Mouse (Mus musculus): ENCODE results near the gene Ssbp4. TPM values are rescaled to one million over a fixed set of nuclear protein-coding genes. Genes with fewer than 3 reads are reported as not detected.

Gene Ssbp4
- polyA plus RNA-seq, 1 experiment = 193 TPM

GRCm38 (mm10) chr8:70549412-70550184 lies 59.1 kb downstream of the Ssbp4 start:
- peaks cover 8% of the 10 kb centered on the region for H3K36me3 ChIP-seq (ENCODE audit: control insufficient read depth, insufficient read depth)
- TF ChIP-seq MYOG (IDR thresholded peaks at IDR 0.05; ENCODE audit: control insufficient read depth, extremely low read depth, insufficient read length) (no peak), MYOD1 (IDR thresholded peaks at IDR 0.05; ENCODE audit: control insufficient read depth, insufficient read length, low read depth) (no peak), CTCF (IDR thresholded peaks at IDR 0.05; ENCODE audit: control insufficient read depth, insufficient read depth, insufficient read length) (no peak)
- H3K79me3 ChIP-seq (ENCODE audit: low read depth) = peaks cover 81% of the 10 kb centered on the region
- no peak overlapping the region for H3K4me3 ChIP-seq (ENCODE audit: insufficient read depth, poor library complexity, severe bottlenecking)
- H3K79me2 ChIP-seq (ENCODE audit: control insufficient read depth, insufficient read depth) = peaks cover 100% of the 10 kb centered on the region
- H3ac ChIP-seq (ENCODE audit: control insufficient read depth, insufficient read length, low read depth) = no peak overlapping the region
- no peaks in the 10 kb centered on the region for H3K27me3 ChIP-seq (ENCODE audit: control insufficient read depth, insufficient read depth, insufficient read length)

DNA sequence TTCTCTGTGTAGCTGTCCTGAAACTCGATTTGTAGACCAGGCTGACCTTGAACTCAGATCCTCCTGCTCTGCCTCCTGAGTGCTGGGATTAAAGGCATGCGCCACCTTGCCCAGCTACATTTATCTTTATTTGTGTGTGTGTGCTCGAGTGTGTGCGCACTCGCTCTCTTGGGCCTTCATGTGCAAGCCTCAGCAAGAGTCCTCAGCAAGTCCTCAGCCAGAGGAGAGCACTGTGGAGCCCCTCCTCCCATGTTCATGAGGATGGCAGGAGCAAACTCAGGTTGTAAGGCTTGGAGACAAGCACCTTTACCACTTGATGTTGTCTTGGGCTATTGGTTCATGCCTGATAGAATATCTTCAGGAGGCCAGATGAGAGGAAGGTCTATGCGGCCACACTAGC lies 60.9 kb downstream of the Ssbp4 start:
- Histone ChIP-seq H3ac (ENCODE audit: control insufficient read depth, insufficient read length, low read depth) (no peak overlapping the region), H3K36me3 (ENCODE audit: control insufficient read depth, insufficient read depth) (peaks cover 8% of the 10 kb centered on the region), H3K4me3 (ENCODE audit: insufficient read depth, poor library complexity, severe bottlenecking) (no peak overlapping the region), H3K79me2 (ENCODE audit: control insufficient read depth, insufficient read depth) (peaks cover 100% of the 10 kb centered on the region), H3K79me3 (ENCODE audit: low read depth) (peaks cover 84% of the 10 kb centered on the region), H3K27me3 (ENCODE audit: control insufficient read depth, insufficient read depth, insufficient read length) (no peaks in the 10 kb centered on the region)
- TF ChIP-seq USF1 (IDR thresholded peaks at IDR 0.05; ENCODE audit: low read depth) (no peak), FOSL1 (IDR thresholded peaks at IDR 0.05; ENCODE audit: insufficient read depth, low read length, poor library complexity, severe bottlenecking) (no peak), MYOD1 (IDR thresholded peaks at IDR 0.05; ENCODE audit: control insufficient read depth, insufficient read length, low read depth) (no peak), MYOG (IDR thresholded peaks at IDR 0.05; ENCODE audit: control insufficient read depth, extremely low read depth, insufficient read length) (no peak), CEBPB (IDR thresholded peaks at IDR 0.05; ENCODE audit: low read depth) (no peak), MAX (IDR thresholded peaks at IDR 0.05) (no peak), CTCF (IDR thresholded peaks at IDR 0.05; ENCODE audit: control insufficient read depth, insufficient read depth, insufficient read length) (no peak)

Other genes starting within 250 kb of the Ssbp4 start
- 0.20 TPM for gene Comp, start 235.3 kb downstream of the Ssbp4 start, polyA plus RNA-seq (2012; fragmentation: generic; extraction: Trizol)
- 11.7 TPM for gene Crtc1, start 169.3 kb downstream of the Ssbp4 start, polyA plus RNA-seq (2012; fragmentation: generic; extraction: Trizol)
- 34.4 TPM for gene Klhl26, start 131.9 kb downstream of the Ssbp4 start, polyA plus RNA-seq (2012; fragmentation: generic; extraction: Trizol)
- gene Tmem59l, start 121.5 kb downstream of the Ssbp4 start, polyA plus RNA-seq (2012; fragmentation: generic; extraction: Trizol) = 0.36 TPM
- 294 TPM for gene Crlf1, start 115.7 kb downstream of the Ssbp4 start, polyA plus RNA-seq (2012; fragmentation: generic; extraction: Trizol)
- 199 TPM for gene Rex1bd, start 102.1 kb downstream of the Ssbp4 start, polyA plus RNA-seq (2012; fragmentation: generic; extraction: Trizol)
- 1,556 TPM for gene Uba52, start 98.1 kb downstream of the Ssbp4 start, polyA plus RNA-seq (2012; fragmentation: generic; extraction: Trizol)
- gene Fkbp8, start 81.1 kb downstream of the Ssbp4 start, polyA plus RNA-seq (2012; fragmentation: generic; extraction: Trizol) = 256 TPM
- 47.5 TPM for gene Kxd1, start 80.9 kb downstream of the Ssbp4 start, polyA plus RNA-seq (2012; fragmentation: generic; extraction: Trizol)
- gene Ell, start 69.4 kb downstream of the Ssbp4 start, polyA plus RNA-seq (2012; fragmentation: generic; extraction: Trizol) = 12.3 TPM
- gene Isyna1, start 14.5 kb downstream of the Ssbp4 start, polyA plus RNA-seq (2012; fragmentation: generic; extraction: Trizol) = 78.6 TPM
- gene Lrrc25, start 7.3 kb upstream of the Ssbp4 start, polyA plus RNA-seq (2012; fragmentation: generic; extraction: Trizol) = not detected
- 20.9 TPM for gene Gdf15, start 23.6 kb upstream of the Ssbp4 start, polyA plus RNA-seq (2012; fragmentation: generic; extraction: Trizol)
- gene Pgpep1, start 51.5 kb upstream of the Ssbp4 start, polyA plus RNA-seq (2012; fragmentation: generic; extraction: Trizol) = 34.9 TPM
- gene Lsm4, start 64.4 kb upstream of the Ssbp4 start, polyA plus RNA-seq (2012; fragmentation: generic; extraction: Trizol) = 300 TPM
- gene Jund, start 90.1 kb upstream of the Ssbp4 start, polyA plus RNA-seq (2012; fragmentation: generic; extraction: Trizol) = 128 TPM
- 0.01 TPM for gene Iqcn, start 94.6 kb upstream of the Ssbp4 start, polyA plus RNA-seq (2012; fragmentation: generic; extraction: Trizol)
- gene Gm3336, start 109.7 kb upstream of the Ssbp4 start, polyA plus RNA-seq (2012; fragmentation: generic; extraction: Trizol) = not detected
- gene Pde4c, start 114.8 kb upstream of the Ssbp4 start, polyA plus RNA-seq (2012; fragmentation: generic; extraction: Trizol) = 0.01 TPM
- 14.4 TPM for gene Rab3a, start 145.8 kb upstream of the Ssbp4 start, polyA plus RNA-seq (2012; fragmentation: generic; extraction: Trizol)
- 86.8 TPM for gene Mpv17l2, start 152.1 kb upstream of the Ssbp4 start, polyA plus RNA-seq (2012; fragmentation: generic; extraction: Trizol)
- 71.7 TPM for gene Pik3r2, start 167.8 kb upstream of the Ssbp4 start, polyA plus RNA-seq (2012; fragmentation: generic; extraction: Trizol)
- gene Mast3, start 196.2 kb upstream of the Ssbp4 start, polyA plus RNA-seq (2012; fragmentation: generic; extraction: Trizol) = 32.5 TPM
- gene Il12rb1, start 199.6 kb upstream of the Ssbp4 start, polyA plus RNA-seq (2012; fragmentation: generic; extraction: Trizol) = 29.3 TPM
- 4.4 TPM for gene Arrdc2, start 230.8 kb upstream of the Ssbp4 start, polyA plus RNA-seq (2012; fragmentation: generic; extraction: Trizol)

Measured in C2C12 (cell line).